Mouse (Mus musculus): ENCODE data around the gene Trpm1.

GRCm38 (mm10) chr7:64290431-64290830 lies 136.8 kb downstream of the Trpm1 start:
- no peak for TF ChIP-seq FLI1 (IDR thresholded peaks at IDR 0.05; ENCODE audit: low read length)
- no peak for TF ChIP-seq GATA1 (IDR thresholded peaks at IDR 0.05; ENCODE audit: borderline replicate concordance, low read length)
